Mouse (Mus musculus): ENCODE results near the gene Nlrp6. TPM values are rescaled to one million over a fixed set of nuclear protein-coding genes. Genes with fewer than 3 reads are reported as not detected.

The Nlrp6 gene
- polyA plus RNA-seq, 1 experiment from 2014 or later: 0.61 TPM

GRCm38 (mm10) chr7:140942341-140942740 lies 21.6 kb downstream of the Nlrp6 start:
- Histone ChIP-seq H3K4me1 (ENCODE audit: control insufficient read depth, insufficient read depth, low read length) (peaks cover 15% of the 10 kb centered on the region; the same call in 1 of the 2 replicates), H3K9me3 (ENCODE audit: control insufficient read depth, low read length) (no peaks in the 10 kb centered on the region), H3K9ac (ENCODE audit: low read depth, low read length) (peak overlapping the region; percentile 73), H3K36me3 (ENCODE audit: control insufficient read depth, insufficient read depth, low read length) (peaks cover 23% of the 10 kb centered on the region), H3K4me3 (ENCODE audit: low read length) (peak overlapping the region; percentile 46), H3K4me2 (replicated peaks; ENCODE audit: low read depth, low read length) (peak overlapping the region; percentile 71), H3K27ac (ENCODE audit: low read depth, low read length) (peak overlapping the region; percentile 86), H3K27me3 (ENCODE audit: control insufficient read depth, insufficient read depth, low read length) (no peaks in the 10 kb centered on the region)
- WGBS: 54% methylated on average over 9 of the region's 9 CpGs
- no peak; the same call in 1 of the 2 replicates for ATAC-seq (ENCODE audit: low FRiP score, low TSS enrichment)

- no peak overlapping the region for H3K4me2 ChIP-seq (replicated peaks; ENCODE audit: low read depth, low read length)
- 91% methylated on average over 10 of the region's 10 CpGs for WGBS
- no peak for ATAC-seq (ENCODE audit: low FRiP score, low TSS enrichment)
- H3K27me3 ChIP-seq (ENCODE audit: control insufficient read depth, insufficient read depth, low read length): no peaks in the 10 kb centered on the region
- H3K9me3 ChIP-seq (ENCODE audit: control insufficient read depth, low read length): no peaks in the 10 kb centered on the region
- peaks cover 27% of the 10 kb centered on the region for H3K36me3 ChIP-seq (ENCODE audit: control insufficient read depth, insufficient read depth, low read length)
- H3K9ac ChIP-seq (ENCODE audit: low read depth, low read length): no peak overlapping the region
- no peak overlapping the region for H3K4me3 ChIP-seq (ENCODE audit: low read length)
- H3K4me1 ChIP-seq (ENCODE audit: control insufficient read depth, insufficient read depth, low read length): peaks cover 15% of the 10 kb centered on the region; the same call in 1 of the 2 replicates
- H3K27ac ChIP-seq (ENCODE audit: low read depth, low read length): no peak overlapping the region
Observed at GRCm38 (mm10) chr7:140942811-140943210, 22.1 kb downstream of the Nlrp6 start.

- H3K4me2 ChIP-seq (replicated peaks; ENCODE audit: low read depth, low read length): no peak overlapping the region
- H3K9ac ChIP-seq (ENCODE audit: low read depth, low read length): no peak overlapping the region
- H3K27ac ChIP-seq (ENCODE audit: low read depth, low read length): no peak overlapping the region
- H3K4me1 ChIP-seq (ENCODE audit: control insufficient read depth, insufficient read depth, low read length): peaks cover 15% of the 10 kb centered on the region; the same call in 1 of the 2 replicates
- H3K36me3 ChIP-seq (ENCODE audit: control insufficient read depth, insufficient read depth, low read length): peaks cover 32% of the 10 kb centered on the region
- H3K9me3 ChIP-seq (ENCODE audit: control insufficient read depth, low read length): no peaks in the 10 kb centered on the region
- H3K4me3 ChIP-seq (ENCODE audit: low read length): no peak overlapping the region
- WGBS: 82% methylated on average over 4 of the region's 4 CpGs
- no peak for ATAC-seq (ENCODE audit: low FRiP score, low TSS enrichment)
- no peaks in the 10 kb centered on the region for H3K27me3 ChIP-seq (ENCODE audit: control insufficient read depth, insufficient read depth, low read length)
Observed at GRCm38 (mm10) chr7:140943356-140943755, 22.7 kb downstream of the Nlrp6 start.

GRCm38 (mm10) chr7:140944236-140944635 lies 23.5 kb downstream of the Nlrp6 start:
- 88% methylated on average over 7 of the region's 7 CpGs for WGBS
- Histone ChIP-seq H3K4me3 (ENCODE audit: low read length) (no peak overlapping the region), H3K27ac (ENCODE audit: low read depth, low read length) (no peak overlapping the region), H3K4me2 (replicated peaks; ENCODE audit: low read depth, low read length) (no peak overlapping the region), H3K36me3 (ENCODE audit: control insufficient read depth, insufficient read depth, low read length) (peaks cover 40% of the 10 kb centered on the region), H3K27me3 (ENCODE audit: control insufficient read depth, insufficient read depth, low read length) (no peaks in the 10 kb centered on the region), H3K9ac (ENCODE audit: low read depth, low read length) (no peak overlapping the region), H3K9me3 (ENCODE audit: control insufficient read depth, low read length) (no peaks in the 10 kb centered on the region), H3K4me1 (ENCODE audit: control insufficient read depth, insufficient read depth, low read length) (peaks cover 13% of the 10 kb centered on the region; the same call in 1 of the 2 replicates)
- no peak for ATAC-seq (ENCODE audit: low FRiP score, low TSS enrichment)

GRCm38 (mm10) chr7:140945247-140945646 lies 24.5 kb downstream of the Nlrp6 start:
- ATAC-seq (ENCODE audit: low FRiP score, low TSS enrichment): no peak
- H3K36me3 ChIP-seq (ENCODE audit: control insufficient read depth, insufficient read depth, low read length): peaks cover 47% of the 10 kb centered on the region

GRCm38 (mm10) chr7:140946311-140946710 lies 25.6 kb downstream of the Nlrp6 start:
- 93% methylated on average over 10 of the region's 10 CpGs for WGBS
- no peak overlapping the region for H3K4me2 ChIP-seq (replicated peaks; ENCODE audit: low read depth, low read length)
- no peak overlapping the region for H3K9ac ChIP-seq (ENCODE audit: low read depth, low read length)
- no peak overlapping the region for H3K4me3 ChIP-seq (ENCODE audit: low read length)
- ATAC-seq (ENCODE audit: low FRiP score, low TSS enrichment): no peak
- peaks cover 47% of the 10 kb centered on the region for H3K36me3 ChIP-seq (ENCODE audit: control insufficient read depth, insufficient read depth, low read length)
- H3K27ac ChIP-seq (ENCODE audit: low read depth, low read length): no peak overlapping the region
- H3K4me1 ChIP-seq (ENCODE audit: control insufficient read depth, insufficient read depth, low read length): peaks cover 17% of the 10 kb centered on the region
- no peaks in the 10 kb centered on the region for H3K27me3 ChIP-seq (ENCODE audit: control insufficient read depth, insufficient read depth, low read length)
- H3K9me3 ChIP-seq (ENCODE audit: control insufficient read depth, low read length): no peaks in the 10 kb centered on the region

More at GRCm38 (mm10) chr7:140945247-140945646, 24.5 kb downstream of the Nlrp6 start:
- no peak overlapping the region for H3K4me3 ChIP-seq (ENCODE audit: low read length)
- H3K27me3 ChIP-seq (ENCODE audit: control insufficient read depth, insufficient read depth, low read length): no peaks in the 10 kb centered on the region
- no peak overlapping the region for H3K4me2 ChIP-seq (replicated peaks; ENCODE audit: low read depth, low read length)
- H3K9me3 ChIP-seq (ENCODE audit: control insufficient read depth, low read length): no peaks in the 10 kb centered on the region
- H3K27ac ChIP-seq (ENCODE audit: low read depth, low read length): no peak overlapping the region
- H3K9ac ChIP-seq (ENCODE audit: low read depth, low read length): no peak overlapping the region
- H3K4me1 ChIP-seq (ENCODE audit: control insufficient read depth, insufficient read depth, low read length): peaks cover 11% of the 10 kb centered on the region; the same call in 1 of the 2 replicates
- 96% methylated on average over 5 of the region's 5 CpGs for WGBS

- no peak overlapping the region for H3K4me2 ChIP-seq (replicated peaks; ENCODE audit: low read depth, low read length)
- peaks cover 47% of the 10 kb centered on the region for H3K36me3 ChIP-seq (ENCODE audit: control insufficient read depth, insufficient read depth, low read length)
- no peak overlapping the region for H3K27ac ChIP-seq (ENCODE audit: low read depth, low read length)
- H3K27me3 ChIP-seq (ENCODE audit: control insufficient read depth, insufficient read depth, low read length): no peaks in the 10 kb centered on the region
- H3K4me1 ChIP-seq (ENCODE audit: control insufficient read depth, insufficient read depth, low read length): peaks cover 18% of the 10 kb centered on the region
- no peak overlapping the region for H3K9ac ChIP-seq (ENCODE audit: low read depth, low read length)
- no peak overlapping the region for H3K4me3 ChIP-seq (ENCODE audit: low read length)
- no peak for ATAC-seq (ENCODE audit: low FRiP score, low TSS enrichment)
- WGBS: 55% methylated on average over 7 of the region's 7 CpGs
- H3K9me3 ChIP-seq (ENCODE audit: control insufficient read depth, low read length): no peaks in the 10 kb centered on the region
Observed at GRCm38 (mm10) chr7:140946980-140947379, 26.3 kb downstream of the Nlrp6 start.

- H3K4me3 ChIP-seq (ENCODE audit: low read length): no peak overlapping the region
- WGBS: 88% methylated on average over 8 of the region's 8 CpGs
- no peaks in the 10 kb centered on the region for H3K27me3 ChIP-seq (ENCODE audit: control insufficient read depth, insufficient read depth, low read length)
- H3K36me3 ChIP-seq (ENCODE audit: control insufficient read depth, insufficient read depth, low read length): peaks cover 51% of the 10 kb centered on the region
- no peak overlapping the region for H3K9ac ChIP-seq (ENCODE audit: low read depth, low read length)
- ATAC-seq (ENCODE audit: low FRiP score, low TSS enrichment): no peak
- no peak overlapping the region for H3K27ac ChIP-seq (ENCODE audit: low read depth, low read length)
- H3K4me1 ChIP-seq (ENCODE audit: control insufficient read depth, insufficient read depth, low read length): peaks cover 18% of the 10 kb centered on the region
- H3K9me3 ChIP-seq (ENCODE audit: control insufficient read depth, low read length): no peaks in the 10 kb centered on the region
- H3K4me2 ChIP-seq (replicated peaks; ENCODE audit: low read depth, low read length): no peak overlapping the region
Observed at GRCm38 (mm10) chr7:140948161-140948560, 27.5 kb downstream of the Nlrp6 start.

- no peak for ATAC-seq (ENCODE audit: low FRiP score, low TSS enrichment)
- H3K4me3 ChIP-seq (ENCODE audit: low read length): no peak overlapping the region
- H3K27ac ChIP-seq (ENCODE audit: low read depth, low read length): no peak overlapping the region
- whole genome bisulfite sequencing: 87% methylated on average over 6 of the region's 6 CpGs
- no peaks in the 10 kb centered on the region for H3K9me3 ChIP-seq (ENCODE audit: control insufficient read depth, low read length)
- H3K9ac ChIP-seq (ENCODE audit: low read depth, low read length): no peak overlapping the region
- H3K36me3 ChIP-seq (ENCODE audit: control insufficient read depth, insufficient read depth, low read length): peaks cover 52% of the 10 kb centered on the region
- H3K4me1 ChIP-seq (ENCODE audit: control insufficient read depth, insufficient read depth, low read length): peaks cover 24% of the 10 kb centered on the region
- H3K27me3 ChIP-seq (ENCODE audit: control insufficient read depth, insufficient read depth, low read length): no peaks in the 10 kb centered on the region
- H3K4me2 ChIP-seq (replicated peaks; ENCODE audit: low read depth, low read length): no peak overlapping the region
Observed at GRCm38 (mm10) chr7:140949255-140949654, 28.6 kb downstream of the Nlrp6 start.
